8 mouse cellular contexts compared by ENCODE assay signal in genomic region chr17:46903876-46904490, GRCm38 (mm10). TPM values are rescaled to one million over a fixed set of nuclear protein-coding genes. Genes with fewer than 3 reads are reported as not detected.
A peak's percentile ranks its signal among the peaks of the same experiment; 100 is the strongest.
DNase-seq lines count a peak whose midpoint lies in the region; ATAC-seq lines count a peak whose summit lies in the region.

No protein-coding gene starts in this region.

- H3K4me1 ChIP-seq in hindbrain, embryonic 11.5 days (replicated peaks; ENCODE audit: control insufficient read depth, insufficient read depth, low read length), result no peaks in the 10 kb centered on the region

- DNase-seq in Muller cell, postnatal 12 days (ENCODE audit: inconsistent ontology term), result peak; percentile 41
- peak; percentile 84 for DNase-seq in cerebellum, adult 8-10 months
- DNase-seq in hindbrain, embryonic 11.5 days (ENCODE audit: low spot score), result peak; percentile 90
- DNase-seq in layer of hippocampus, postnatal 14 days (ENCODE audit: low spot score in 2 of 2), result peak; percentile 65 to 66
- DNase-seq in lung, postnatal 25 days (ENCODE audit: low spot score), result peak; percentile 83
- peak; percentile 84 for DNase-seq in retina, postnatal 7 days (ENCODE audit: low read depth, low spot score)
- peak; percentile 30 for DNase-seq in urinary bladder, postnatal 10 days (ENCODE audit: low spot score)

- 20% methylated on average over 19 of the region's 19 CpGs for WGBS in hindbrain, embryonic 11.5 days

- ATAC-seq in frontal cortex, adult (ENCODE audit: low TSS enrichment), result peak; percentile 89; the same call in 1 of the 2 replicates
- peak; percentile 66; the same call in 1 of the 2 replicates for ATAC-seq in hindbrain, embryonic 11.5 days (ENCODE audit: low FRiP score)

- H3K27ac ChIP-seq in hindbrain, embryonic 11.5 days (ENCODE audit: low read depth, low read length), result no peak overlapping the region

- H3K27me3 ChIP-seq in hindbrain, embryonic 11.5 days (ENCODE audit: control insufficient read depth, insufficient read depth, low read length), result no peaks in the 10 kb centered on the region

- H3K9ac ChIP-seq in hindbrain, embryonic 11.5 days (ENCODE audit: low read depth, low read length), result no peak overlapping the region

- H3K4me2 ChIP-seq in hindbrain, embryonic 11.5 days (replicated peaks; ENCODE audit: low read depth, low read length), result no peak overlapping the region

- H3K9me3 ChIP-seq in hindbrain, embryonic 11.5 days (ENCODE audit: control insufficient read depth, low read length), result no peaks in the 10 kb centered on the region

- H3K36me3 ChIP-seq in hindbrain, embryonic 11.5 days (ENCODE audit: control insufficient read depth, insufficient read depth, low read length), result no peaks in the 10 kb centered on the region

- no peak overlapping the region for H3K4me3 ChIP-seq in hindbrain, embryonic 11.5 days (ENCODE audit: low read depth, low read length)

RNA-seq across cellular contexts. Expression of gene Prph2, which starts 6.3 kb away (rescaled TPM):
- polyA plus RNA-seq in hindbrain, embryonic 11.5 days (2014; fragmentation: Nextera tagmentation; extraction: Ambion mirVana), result not detected in 2 replicates
- total RNA-seq in layer of hippocampus, postnatal 14 days (2021), result not detected

RNA-seq across cellular contexts. Expression of gene Tbcc, which starts 13.5 kb away (rescaled TPM):
- polyA plus RNA-seq in hindbrain, embryonic 11.5 days (2014; fragmentation: Nextera tagmentation; extraction: Ambion mirVana), result 74.1 and 84.3 TPM in 2 replicates
- 10 to 100 TPM; 36.4 to 38.2 TPM for total RNA-seq in layer of hippocampus, postnatal 14 days (2021)

RNA-seq across cellular contexts. Expression of gene Bicral, which starts 45.7 kb away (rescaled TPM):
- polyA plus RNA-seq in hindbrain, embryonic 11.5 days (2014; fragmentation: Nextera tagmentation; extraction: Ambion mirVana), result 5.5 and 7.1 TPM in 2 replicates
- total RNA-seq in layer of hippocampus, postnatal 14 days (2021), result 10 to 100 TPM; 38.6 to 43.7 TPM

Comparison
In these comparisons a context has a peak if more than half of its experiments do, and no peak if none do; other contexts are left out.
1. DNase-seq: peak in every context shown above with its lines; median percentile 90 in hindbrain, embryonic 11.5 days; 84 in cerebellum, adult 8-10 months; 84 in retina, postnatal 7 days; 83 in lung, postnatal 25 days; 66 in layer of hippocampus, postnatal 14 days; 41 in Muller cell, postnatal 12 days; 30 in urinary bladder, postnatal 10 days.